Mouse (Mus musculus): ENCODE measurements around the gene Ddo. TPM values are rescaled to one million over a fixed set of nuclear protein-coding genes. Genes with fewer than 3 reads are reported as not detected.

Ddo gene
- polyA plus RNA-seq, 1 experiment, result not detected

DNA sequence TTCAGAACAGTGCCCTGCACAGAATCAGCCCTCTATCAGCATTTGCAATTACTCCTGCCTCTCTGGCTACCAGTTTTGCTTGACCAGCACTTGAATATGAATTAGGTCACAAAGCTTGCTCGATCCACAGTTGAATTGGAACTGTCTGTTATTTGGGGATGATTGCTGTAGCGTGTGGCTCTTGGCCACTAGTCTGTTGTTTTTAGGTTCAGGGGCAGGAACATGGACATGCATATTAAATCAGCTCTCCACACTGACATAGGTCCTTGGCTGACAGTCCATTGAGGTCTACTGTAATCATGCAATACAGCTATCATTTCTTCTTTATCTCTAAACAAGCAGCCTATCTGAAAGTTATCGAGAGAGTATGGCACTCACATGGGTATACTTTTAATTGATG, 2.3 kb downstream of the Ddo start:
- H3K4me1 ChIP-seq (ENCODE audit: control insufficient read depth, insufficient read depth, low read length), result no peaks in the 10 kb centered on the region
- H3K4me3 ChIP-seq (ENCODE audit: insufficient read depth, low read length), result no peak overlapping the region
- no peak for TF ChIP-seq CTCF (IDR thresholded peaks at IDR 0.05; ENCODE audit: low read depth, low read length)
- no peak for TF ChIP-seq POLR2A (IDR thresholded peaks at IDR 0.05; ENCODE audit: borderline replicate concordance, low read depth, low read length)
- no peak overlapping the region for H3K27ac ChIP-seq (ENCODE audit: insufficient read depth, low read depth, low read length)

DNA sequence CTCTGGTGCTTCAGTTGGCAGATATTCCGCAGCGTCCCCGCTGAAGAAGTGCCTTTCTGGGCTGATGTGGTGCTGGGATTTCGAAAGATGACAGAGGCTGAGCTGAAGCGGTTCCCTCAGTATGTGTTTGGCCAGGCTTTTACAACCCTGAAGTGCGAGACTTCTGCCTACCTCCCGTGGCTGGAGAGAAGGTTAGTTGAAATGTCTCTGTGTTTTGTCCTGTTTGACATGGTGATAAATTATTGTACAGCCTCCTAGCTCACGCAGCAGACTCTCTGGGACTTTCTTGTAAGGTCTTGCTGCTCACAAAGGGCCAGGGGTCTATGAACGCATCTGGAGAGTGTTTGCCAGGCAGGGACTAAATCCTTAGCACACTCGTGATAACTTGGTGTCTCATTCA, 7.5 kb downstream of the Ddo start:
- no peak overlapping the region for H3K4me3 ChIP-seq (ENCODE audit: insufficient read depth, low read length)
- H3K27ac ChIP-seq (ENCODE audit: insufficient read depth, low read depth, low read length), result no peak overlapping the region
- H3K4me1 ChIP-seq (ENCODE audit: control insufficient read depth, insufficient read depth, low read length), result no peaks in the 10 kb centered on the region
- no peak for TF ChIP-seq CTCF (IDR thresholded peaks at IDR 0.05; ENCODE audit: low read depth, low read length)
- no peak for TF ChIP-seq POLR2A (IDR thresholded peaks at IDR 0.05; ENCODE audit: borderline replicate concordance, low read depth, low read length)

DNA sequence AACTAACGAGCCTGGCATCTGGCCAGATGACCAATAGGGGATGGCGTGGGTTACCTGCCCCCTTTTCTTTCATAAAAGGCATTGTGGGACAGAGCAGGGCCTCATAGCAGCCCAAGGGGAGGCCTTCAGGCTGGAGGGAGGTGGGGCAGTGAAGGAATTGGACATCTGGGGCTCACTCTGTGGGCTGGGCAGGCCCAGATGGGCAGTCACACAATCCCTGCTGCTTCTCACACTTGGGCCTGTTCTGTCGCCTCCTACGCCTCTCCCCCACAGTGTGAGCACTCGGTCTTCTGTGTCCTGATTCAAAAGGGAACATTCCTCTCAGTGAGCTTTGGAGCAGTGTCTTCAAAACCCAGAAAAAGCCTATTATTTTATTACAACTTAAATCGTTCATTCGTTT, 8.5 kb downstream of the Ddo start:
- no peak for TF ChIP-seq CTCF (IDR thresholded peaks at IDR 0.05; ENCODE audit: low read depth, low read length)
- TF ChIP-seq POLR2A (IDR thresholded peaks at IDR 0.05; ENCODE audit: borderline replicate concordance, low read depth, low read length), result no peak
- H3K27ac ChIP-seq (ENCODE audit: insufficient read depth, low read depth, low read length), result no peak overlapping the region

DNA sequence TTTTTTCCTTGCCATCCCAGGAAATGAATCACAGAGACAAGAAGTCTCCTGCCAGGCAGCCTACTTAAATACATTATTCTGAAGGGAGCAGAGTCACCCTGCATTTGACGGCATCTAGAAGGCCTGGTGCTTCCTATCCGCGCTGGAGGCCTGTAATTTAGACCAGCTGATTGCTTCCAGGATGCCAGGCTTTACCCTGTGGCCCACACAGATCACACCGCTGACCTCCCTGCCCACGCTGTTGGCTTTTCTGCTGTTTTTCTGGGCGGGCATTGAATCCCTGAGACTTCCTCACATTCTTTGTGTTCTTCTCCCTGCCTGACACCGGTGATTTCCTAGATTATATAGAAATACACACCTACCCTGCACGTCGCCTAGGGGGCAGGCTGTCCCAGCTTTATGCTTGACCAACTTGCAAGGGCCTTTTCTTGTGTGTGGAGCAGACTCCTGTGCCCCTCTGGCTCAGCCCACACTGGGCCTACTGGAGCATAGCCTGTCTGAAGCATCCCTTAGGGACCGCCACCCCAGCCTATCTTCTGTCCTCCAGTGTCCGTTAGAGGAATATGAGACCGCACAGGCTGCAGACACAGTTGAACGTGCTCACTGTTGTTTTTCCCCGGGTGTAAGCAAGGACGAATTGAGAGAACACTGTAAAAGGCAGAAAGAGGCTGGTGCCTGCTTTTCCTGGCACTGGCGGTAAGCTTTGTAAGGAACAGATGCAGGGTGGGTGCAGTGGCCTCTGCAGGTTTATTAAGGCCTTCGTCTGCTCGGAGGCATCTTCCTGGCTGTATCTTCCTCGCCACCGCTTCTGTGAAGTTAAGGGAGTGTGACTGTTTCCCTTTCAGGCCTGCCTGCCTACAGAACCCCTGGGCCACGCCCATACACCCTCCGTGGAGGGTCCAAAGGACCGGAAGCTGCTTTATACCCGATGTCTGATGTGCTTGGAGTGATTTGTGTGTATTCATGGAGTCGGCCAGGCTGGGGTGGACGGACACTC, 9.3 kb downstream of the Ddo start:
- H3K4me1 ChIP-seq (ENCODE audit: control insufficient read depth, insufficient read depth, low read length), result 0 out of 2 replicates have a peak, but pooled peaks cover 2% of the 10 kb centered on the region
- TF ChIP-seq CTCF (IDR thresholded peaks at IDR 0.05; ENCODE audit: low read depth, low read length), result no peak
- no peak for TF ChIP-seq POLR2A (IDR thresholded peaks at IDR 0.05; ENCODE audit: borderline replicate concordance, low read depth, low read length)
- no peak overlapping the region for H3K4me3 ChIP-seq (ENCODE audit: insufficient read depth, low read length)
- H3K27ac ChIP-seq (ENCODE audit: insufficient read depth, low read depth, low read length), result no peak overlapping the region

More for the DNA sequence above, 8.5 kb downstream of the Ddo start:
- 0 out of 2 replicates have a peak, but pooled peaks cover 2% of the 10 kb centered on the region for H3K4me1 ChIP-seq (ENCODE audit: control insufficient read depth, insufficient read depth, low read length)
- no peak overlapping the region for H3K4me3 ChIP-seq (ENCODE audit: insufficient read depth, low read length)

DNA sequence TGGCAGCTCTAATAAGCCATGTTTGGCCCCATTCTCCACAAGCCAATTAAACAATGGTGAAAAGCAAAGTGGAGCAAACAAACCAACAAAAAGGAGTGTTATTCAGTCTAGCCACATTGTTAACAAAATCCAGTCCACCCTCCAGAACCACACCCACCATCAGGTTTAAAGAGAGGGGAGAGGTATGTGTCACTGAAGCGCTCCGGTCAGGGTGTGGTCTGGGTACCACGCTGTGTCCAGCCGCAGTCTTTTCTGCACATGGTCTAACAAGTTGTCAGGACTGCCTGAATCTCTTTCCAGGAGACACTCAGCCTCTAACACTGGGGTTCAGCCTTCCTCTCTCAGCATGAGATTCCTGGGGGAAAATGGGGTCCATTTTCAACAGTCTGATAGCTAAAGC, 10.6 kb downstream of the Ddo start:
- TF ChIP-seq POLR2A (IDR thresholded peaks at IDR 0.05; ENCODE audit: borderline replicate concordance, low read depth, low read length) (no peak), CTCF (IDR thresholded peaks at IDR 0.05; ENCODE audit: low read depth, low read length) (no peak)
- H3K4me3 ChIP-seq (ENCODE audit: insufficient read depth, low read length), result no peak overlapping the region
- H3K4me1 ChIP-seq (ENCODE audit: control insufficient read depth, insufficient read depth, low read length), result 0 out of 2 replicates have a peak, but pooled peaks cover 2% of the 10 kb centered on the region
- no peak overlapping the region for H3K27ac ChIP-seq (ENCODE audit: insufficient read depth, low read depth, low read length)

DNA sequence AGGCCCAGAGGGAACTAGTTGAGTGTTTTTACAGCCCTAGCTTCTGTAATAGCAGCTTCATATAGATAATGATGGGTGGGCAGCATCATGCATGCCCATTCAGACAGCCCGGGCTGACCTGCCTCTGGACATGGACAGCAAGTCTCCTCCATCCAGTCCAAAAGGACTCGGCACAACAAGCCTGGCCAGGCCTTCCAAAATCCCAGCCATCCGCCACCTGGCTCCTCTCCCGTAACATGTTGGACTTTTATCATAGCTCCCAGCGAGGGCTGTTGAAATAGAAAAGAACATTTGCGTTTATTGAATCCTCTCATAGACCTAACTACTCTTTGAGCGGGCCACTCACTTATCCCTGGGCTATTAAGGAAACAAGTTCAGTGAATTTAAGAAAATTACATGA, 12.1 kb downstream of the Ddo start:
- 0 out of 2 replicates have a peak, but pooled peaks cover 2% of the 10 kb centered on the region for H3K4me1 ChIP-seq (ENCODE audit: control insufficient read depth, insufficient read depth, low read length)
- TF ChIP-seq CTCF (IDR thresholded peaks at IDR 0.05; ENCODE audit: low read depth, low read length), result no peak
- TF ChIP-seq POLR2A (IDR thresholded peaks at IDR 0.05; ENCODE audit: borderline replicate concordance, low read depth, low read length), result no peak
- H3K27ac ChIP-seq (ENCODE audit: insufficient read depth, low read depth, low read length), result no peak overlapping the region
- no peak overlapping the region for H3K4me3 ChIP-seq (ENCODE audit: insufficient read depth, low read length)

DNA sequence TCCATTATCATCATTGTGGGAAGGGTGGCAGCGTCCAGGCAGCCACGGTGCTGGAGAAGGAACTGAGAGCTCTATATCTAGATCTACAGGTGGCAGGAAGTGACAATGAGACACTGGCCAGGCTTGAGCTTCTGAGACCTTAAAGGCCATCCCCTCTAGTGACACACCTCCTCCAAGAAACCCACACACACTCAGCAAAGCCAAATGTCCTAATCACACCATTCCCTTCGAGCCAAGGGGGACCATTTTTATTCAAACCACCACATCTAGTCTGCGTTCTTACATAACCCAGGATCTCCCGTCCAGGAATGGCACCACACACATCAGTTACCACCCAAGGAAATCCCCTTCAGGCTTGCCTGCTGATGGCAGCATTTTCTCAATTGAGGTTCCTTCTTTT, 13.3 kb downstream of the Ddo start:
- Histone ChIP-seq H3K27ac (ENCODE audit: insufficient read depth, low read depth, low read length) (no peak overlapping the region), H3K4me3 (ENCODE audit: insufficient read depth, low read length) (no peak overlapping the region), H3K4me1 (ENCODE audit: control insufficient read depth, insufficient read depth, low read length) (0 out of 2 replicates have a peak, but pooled peaks cover 2% of the 10 kb centered on the region)
- TF ChIP-seq POLR2A (IDR thresholded peaks at IDR 0.05; ENCODE audit: borderline replicate concordance, low read depth, low read length), result no peak
- TF ChIP-seq CTCF (IDR thresholded peaks at IDR 0.05; ENCODE audit: low read depth, low read length), result no peak

DNA sequence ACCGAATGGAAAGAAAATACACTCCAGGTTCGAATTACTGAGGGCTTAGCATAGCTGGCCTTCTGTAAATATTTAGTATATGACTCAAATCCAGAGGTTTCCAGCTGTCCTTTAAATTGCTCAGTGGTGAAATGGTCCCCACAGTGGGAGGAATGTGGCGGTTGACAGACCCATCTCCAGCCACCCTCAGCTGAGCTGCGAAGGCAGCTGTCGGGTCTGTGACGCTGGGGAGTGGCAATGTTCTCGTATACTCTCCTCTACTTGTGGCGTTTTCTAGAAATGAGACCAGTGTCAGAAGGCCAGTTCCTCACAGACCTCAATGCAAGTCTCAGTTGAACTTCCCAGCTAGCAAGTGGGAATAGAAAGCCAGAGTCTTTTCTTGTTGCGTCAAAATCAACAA, 14.6 kb downstream of the Ddo start:
- H3K4me1 ChIP-seq (ENCODE audit: control insufficient read depth, insufficient read depth, low read length), result 0 out of 2 replicates have a peak, but pooled peaks cover 2% of the 10 kb centered on the region
- no peak for TF ChIP-seq CTCF (IDR thresholded peaks at IDR 0.05; ENCODE audit: low read depth, low read length)
- TF ChIP-seq POLR2A (IDR thresholded peaks at IDR 0.05; ENCODE audit: borderline replicate concordance, low read depth, low read length), result no peak
- H3K4me3 ChIP-seq (ENCODE audit: insufficient read depth, low read length), result no peak overlapping the region
- no peak overlapping the region for H3K27ac ChIP-seq (ENCODE audit: insufficient read depth, low read depth, low read length)

DNA sequence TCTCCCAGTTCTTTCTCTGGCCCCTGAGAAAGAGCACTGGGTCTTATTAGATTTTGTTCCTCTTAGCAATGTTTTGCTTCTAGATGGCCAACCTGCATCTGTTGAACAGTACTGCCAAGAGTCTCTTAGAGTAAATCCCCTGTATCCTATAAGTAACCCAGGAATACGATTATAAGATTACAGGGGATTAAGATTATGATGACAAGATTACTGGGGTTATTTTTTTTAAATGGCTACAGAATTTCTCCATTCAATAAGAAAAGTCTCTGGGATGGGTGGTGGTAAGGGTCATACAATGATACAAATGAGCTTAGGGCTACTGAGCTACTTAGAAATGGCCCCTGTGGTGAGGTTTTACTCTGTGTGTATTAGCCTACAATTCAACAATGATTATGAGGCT, 15.5 kb downstream of the Ddo start:
- TF ChIP-seq CTCF (IDR thresholded peaks at IDR 0.05; ENCODE audit: low read depth, low read length), result no peak
- no peak for TF ChIP-seq POLR2A (IDR thresholded peaks at IDR 0.05; ENCODE audit: borderline replicate concordance, low read depth, low read length)
- Histone ChIP-seq H3K27ac (ENCODE audit: insufficient read depth, low read depth, low read length) (no peak overlapping the region), H3K4me1 (ENCODE audit: control insufficient read depth, insufficient read depth, low read length) (0 out of 2 replicates have a peak, but pooled peaks cover 2% of the 10 kb centered on the region), H3K4me3 (ENCODE audit: insufficient read depth, low read length) (no peak overlapping the region)

DNA sequence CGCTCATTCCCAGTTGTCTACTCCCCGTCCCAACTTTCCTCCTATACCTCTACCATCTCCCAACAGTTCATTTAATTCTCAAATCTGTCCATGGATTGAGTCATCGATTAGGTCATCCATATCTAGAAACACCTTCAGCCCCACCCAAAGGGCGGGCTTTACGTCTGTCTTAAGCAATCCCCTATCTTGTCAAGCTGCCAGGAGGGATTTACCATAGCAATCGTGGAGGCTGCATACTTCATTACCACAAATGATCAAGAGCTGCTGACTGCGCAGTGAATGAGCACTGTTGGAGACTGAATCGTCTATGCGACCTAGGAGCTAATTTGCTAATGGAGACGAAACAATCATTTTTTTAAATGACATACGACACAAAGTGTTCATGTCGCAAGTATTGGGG, 19.0 kb downstream of the Ddo start:
- TF ChIP-seq POLR2A (IDR thresholded peaks at IDR 0.05; ENCODE audit: borderline replicate concordance, low read depth, low read length) (no peak), CTCF (IDR thresholded peaks at IDR 0.05; ENCODE audit: low read depth, low read length) (no peak)

More for the DNA sequence above, 19.0 kb downstream of the Ddo start:
- Histone ChIP-seq H3K27ac (ENCODE audit: insufficient read depth, low read depth, low read length) (no peak overlapping the region), H3K4me3 (ENCODE audit: insufficient read depth, low read length) (no peak overlapping the region), H3K4me1 (ENCODE audit: control insufficient read depth, insufficient read depth, low read length) (no peaks in the 10 kb centered on the region)

Data from bone marrow macrophage, adult 2 months (primary cell).